Mouse (Mus musculus) heart, postnatal 0 days (tissue): ENCODE measurements around the gene 1700001C19Rik. TPM values are rescaled to one million over a fixed set of nuclear protein-coding genes. Genes with fewer than 3 reads are reported as not detected.
A peak's percentile ranks its signal among the peaks of the same experiment; 100 is the strongest.

Experiments
- ATAC-seq: fragments of 200-750 bp; cut with Nextera tagmentation; 2 replicates; pipeline ENCODE4 v1.8.0; 2017; ENCODE audit warnings: low read depth, moderate number of reproducible peaks, moderate library complexity; ENCODE audit not compliant: insufficient read depth
- DNase-seq: peaks from one replicate; pipeline ENCODE4 v3.0.0-alpha.2; 2016; ENCODE audit warnings: low spot score
- H3K27ac ChIP-seq: fragments of 300-500 bp; sonication (generic); 2 replicates; pipeline ENCODE4 v1.5.1; 2014; ENCODE audit warnings: low read depth, mild to moderate bottlenecking
- H3K27me3 ChIP-seq: fragments of 300-500 bp; sonication (generic); 2 replicates; pipeline ENCODE4 v1.6.1; 2014; ENCODE audit warnings: low read length, mixed read lengths; ENCODE audit not compliant: control insufficient read depth, insufficient read depth
- H3K36me3 ChIP-seq: fragments of 300-500 bp; sonication (generic); replicated peaks from 2 replicates; pipeline ENCODE4 v1.6.1; 2014; ENCODE audit warnings: low read length, mixed read lengths; ENCODE audit not compliant: control insufficient read depth, insufficient read depth
- H3K4me1 ChIP-seq: fragments of 300-500 bp; sonication (generic); 2 replicates; pipeline ENCODE4 v1.6.1; 2014; ENCODE audit warnings: antibody characterized with exemption; ENCODE audit not compliant: control insufficient read depth, insufficient read depth
- H3K4me2 ChIP-seq: fragments of 300-500 bp; sonication (generic); 2 replicates; pipeline ENCODE4 v1.6.1; 2014; ENCODE audit warnings: low read depth, mild to moderate bottlenecking, low read length, moderate library complexity
- H3K4me3 ChIP-seq: fragments of 300-500 bp; sonication (generic); 2 replicates; pipeline ENCODE4 v1.5.1; 2014; ENCODE audit warnings: low read depth, low read length
- H3K9ac ChIP-seq: fragments of 300-500 bp; sonication (generic); replicated peaks from 2 replicates; pipeline ENCODE4 v1.6.1; 2014; ENCODE audit warnings: low read depth, low read length, mixed read lengths
- H3K9me3 ChIP-seq: fragments of 300-500 bp; sonication (generic); replicated peaks from 2 replicates; pipeline ENCODE4 v1.6.1; 2016; ENCODE audit warnings: low read length; ENCODE audit not compliant: control insufficient read depth
- CTCF ChIP-seq: IDR thresholded peaks from 2 replicates; pipeline ENCODE4 v1.5.1; 2016; ENCODE audit warnings: antibody characterized with exemption, control low read depth, low read depth
- EP300 ChIP-seq: IDR thresholded peaks from 2 replicates; pipeline ENCODE4 v1.6.1; 2016; ENCODE audit warnings: antibody characterized with exemption, low read depth
- WGBS: fragments of 180-500 bp; shearing (Covaris S2); extraction: QIAGEN DNeasy Blood & Tissue Kit; methylation state at CpG from one replicate; pipeline ENCODE4 v1.1.7; 2014; 5-methylcytosine and 5-hydroxymethylcytosine counted together
- polyA plus RNA-seq: library from polyadenylated mRNA; unstranded; fragments of >200 nt; fragmentation: Nextera tagmentation; extraction: Ambion mirVana; gene quantifications from 2 replicates; pipeline ENCODE4 v1.2.1, GENCODE M21; 2015
- total RNA-seq: library from RNA; depleted of rRNA; stranded (reverse); fragments of >200 nt; gene quantifications from 2 replicates; pipeline ENCODE4 v1.2.3, GENCODE M21; 2014; ENCODE audit warnings: low replicate concordance

The 1700001C19Rik gene
- total and polyA plus RNA-seq, 2 experiments from 2014 or later = 1.4 to 3.4 TPM

- DNase-seq (no peak), ATAC-seq (no peak)
- H3K4me2 ChIP-seq = no peak overlapping the region
- 91% methylated on average over 3 of the region's 3 CpGs for WGBS
- no peaks in the 10 kb centered on the region for H3K4me1 ChIP-seq
- no peak overlapping the region for H3K27ac ChIP-seq
- TF ChIP-seq CTCF (0 out of 2 replicates have a peak, but pooled peaks have one; percentile 3), EP300 (no peak)
- H3K4me3 ChIP-seq = no peak overlapping the region
- H3K36me3 ChIP-seq = peaks cover 24% of the 10 kb centered on the region
- no peaks in the 10 kb centered on the region for H3K9me3 ChIP-seq
- no peaks in the 10 kb centered on the region for H3K27me3 ChIP-seq
- H3K9ac ChIP-seq = no peak overlapping the region
Measured at GRCm38 (mm10) chr17:47384064-47384463, 53.1 kb downstream of the 1700001C19Rik start.

GRCm38 (mm10) chr17:47383266-47383665, 53.9 kb downstream of the 1700001C19Rik start:
- ATAC-seq (no peak), DNase-seq (no peak)
- peaks cover 31% of the 10 kb centered on the region for H3K36me3 ChIP-seq
- WGBS = 85% methylated on average over 4 of the region's 4 CpGs
- no peaks in the 10 kb centered on the region for H3K4me1 ChIP-seq
- no peak overlapping the region for H3K4me2 ChIP-seq
- no peak overlapping the region for H3K9ac ChIP-seq
- no peak overlapping the region for H3K27ac ChIP-seq
- H3K9me3 ChIP-seq = no peaks in the 10 kb centered on the region
- no peak overlapping the region for H3K4me3 ChIP-seq
- TF ChIP-seq CTCF (no peak), EP300 (no peak)
- H3K27me3 ChIP-seq = no peaks in the 10 kb centered on the region

- Histone ChIP-seq H3K4me2 (no peak overlapping the region), H3K9ac (no peak overlapping the region), H3K27ac (no peak overlapping the region), H3K4me1 (no peaks in the 10 kb centered on the region), H3K9me3 (no peaks in the 10 kb centered on the region), H3K27me3 (no peaks in the 10 kb centered on the region), H3K36me3 (peaks cover 45% of the 10 kb centered on the region), H3K4me3 (no peak overlapping the region)
- no peak for TF ChIP-seq EP300
- TF ChIP-seq CTCF = no peak
- 76% methylated on average over 11 of the region's 11 CpGs for WGBS
- ATAC-seq (no peak), DNase-seq (no peak)
Measured at GRCm38 (mm10) chr17:47381917-47382316, 55.3 kb downstream of the 1700001C19Rik start.

GRCm38 (mm10) chr17:47378133-47378532, 59.0 kb downstream of the 1700001C19Rik start:
- no peak overlapping the region for H3K27ac ChIP-seq
- WGBS = 86% methylated on average over 15 of the region's 15 CpGs
- TF ChIP-seq EP300 (no peak), CTCF (no peak)
- DNase-seq (no peak), ATAC-seq (no peak)
- no peak overlapping the region for H3K9ac ChIP-seq
- H3K36me3 ChIP-seq = peaks cover 79% of the 10 kb centered on the region
- H3K4me3 ChIP-seq = no peak overlapping the region
- H3K4me2 ChIP-seq = no peak overlapping the region
- H3K27me3 ChIP-seq = no peaks in the 10 kb centered on the region
- no peaks in the 10 kb centered on the region for H3K4me1 ChIP-seq
- no peaks in the 10 kb centered on the region for H3K9me3 ChIP-seq

- no peak for TF ChIP-seq EP300
- no peak for TF ChIP-seq CTCF
Measured at GRCm38 (mm10) chr17:47376779-47377280, 60.3 kb downstream of the 1700001C19Rik start.

GRCm38 (mm10) chr17:47373991-47374390, 63.2 kb downstream of the 1700001C19Rik start:
- TF ChIP-seq CTCF (no peak), EP300 (no peak)
- DNase-seq (no peak), ATAC-seq (no peak)
- Histone ChIP-seq H3K4me2 (no peak overlapping the region), H3K36me3 (peaks cover 65% of the 10 kb centered on the region), H3K4me3 (no peak overlapping the region), H3K27me3 (no peaks in the 10 kb centered on the region), H3K27ac (no peak overlapping the region), H3K9ac (no peak overlapping the region), H3K4me1 (peaks cover 6% of the 10 kb centered on the region), H3K9me3 (no peaks in the 10 kb centered on the region)
- 87% methylated on average over 6 of the region's 6 CpGs for WGBS

More at GRCm38 (mm10) chr17:47376779-47377280, 60.3 kb downstream of the 1700001C19Rik start:
- Histone ChIP-seq H3K4me3 (no peak overlapping the region), H3K27me3 (no peaks in the 10 kb centered on the region), H3K4me2 (no peak overlapping the region), H3K27ac (no peak overlapping the region), H3K9ac (no peak overlapping the region), H3K9me3 (no peaks in the 10 kb centered on the region), H3K36me3 (peaks cover 89% of the 10 kb centered on the region), H3K4me1 (no peaks in the 10 kb centered on the region)
- ATAC-seq (no peak), DNase-seq (no peak)
- WGBS = 87% methylated on average over 6 of the region's 6 CpGs
